Mouse (Mus musculus) limb, embryonic 11.5 days (tissue): ENCODE data around the gene Cngb1. TPM values are rescaled to one million over a fixed set of nuclear protein-coding genes. Genes with fewer than 3 reads are reported as not detected.

Experiments used
- ATAC-seq: fragments of 200-750 bp; cut with Nextera tagmentation; 2 replicates; pipeline ENCODE4 v1.8.0; 2017; ENCODE audit warnings: low read depth; ENCODE audit not compliant: insufficient number of reproducible peaks, low FRiP score, low TSS enrichment
- DNase-seq: peaks from one replicate; pipeline ENCODE4 v3.0.0-alpha.2; 2015; ENCODE audit warnings: low spot score
- H3K27ac ChIP-seq: fragments of 300-500 bp; sonication (generic); replicated peaks from 2 replicates; pipeline ENCODE4 v1.5.1; 2014; ENCODE audit warnings: low read depth, mild to moderate bottlenecking, low read length
- H3K27me3 ChIP-seq: fragments of 300-500 bp; sonication (generic); 2 replicates; pipeline ENCODE4 v1.6.1; 2014; ENCODE audit warnings: mild to moderate bottlenecking, low read length, mixed read lengths; ENCODE audit not compliant: control insufficient read depth, insufficient read depth
- H3K36me3 ChIP-seq: fragments of 300-500 bp; sonication (generic); 2 replicates; pipeline ENCODE4 v1.6.1; 2014; ENCODE audit warnings: mild to moderate bottlenecking, low read length, moderate library complexity, mixed read lengths; ENCODE audit not compliant: control insufficient read depth, insufficient read depth
- H3K4me1 ChIP-seq: fragments of 300-500 bp; sonication (generic); 2 replicates; pipeline ENCODE4 v1.6.1; 2014; ENCODE audit warnings: low read length, mixed read lengths; ENCODE audit not compliant: control insufficient read depth, insufficient read depth
- H3K4me2 ChIP-seq: fragments of 300-500 bp; sonication (generic); 2 replicates; pipeline ENCODE4 v1.6.1; 2014; ENCODE audit warnings: low read depth, mild to moderate bottlenecking, moderate library complexity; ENCODE audit not compliant: severe bottlenecking
- H3K4me3 ChIP-seq: fragments of 300-500 bp; sonication (generic); 2 replicates; pipeline ENCODE4 v1.5.1; 2014; ENCODE audit warnings: low read depth, low read length
- H3K9ac ChIP-seq: fragments of 300-500 bp; sonication (generic); 2 replicates; pipeline ENCODE4 v1.6.1; 2014; ENCODE audit warnings: mild to moderate bottlenecking, low read length
- H3K9me3 ChIP-seq: fragments of 300-500 bp; sonication (generic); 2 replicates; pipeline ENCODE4 v1.6.1; 2016; ENCODE audit warnings: low read length; ENCODE audit not compliant: control insufficient read depth
- WGBS: fragments of 180-500 bp; shearing (Covaris S2); extraction: QIAGEN DNeasy Blood & Tissue Kit; methylation state at CpG from one replicate; pipeline ENCODE4 v1.1.7; 2014; 5-methylcytosine and 5-hydroxymethylcytosine counted together
- polyA plus RNA-seq: library from polyadenylated mRNA; unstranded; fragments of >200 nt; fragmentation: Nextera tagmentation; extraction: Ambion mirVana; gene quantifications from 2 replicates; pipeline ENCODE4 v1.2.1, GENCODE M21; 2014

The Cngb1 gene
- polyA plus RNA-seq, 1 experiment from 2014 or later = not detected

- H3K4me2 ChIP-seq = no peak overlapping the region
- no peak overlapping the region for H3K27ac ChIP-seq
- H3K9ac ChIP-seq = no peak overlapping the region
- WGBS = 84% methylated on average over 2 of the region's 2 CpGs
- no peaks in the 10 kb centered on the region for H3K9me3 ChIP-seq
- no peaks in the 10 kb centered on the region for H3K27me3 ChIP-seq
- no peaks in the 10 kb centered on the region for H3K4me1 ChIP-seq
- H3K4me3 ChIP-seq = no peak overlapping the region
- ATAC-seq (no peak), DNase-seq (no peak)
- no peaks in the 10 kb centered on the region for H3K36me3 ChIP-seq
Observed at GRCm38 (mm10) chr8:95314707-95315106, 8.3 kb upstream of the Cngb1 start.

DNA sequence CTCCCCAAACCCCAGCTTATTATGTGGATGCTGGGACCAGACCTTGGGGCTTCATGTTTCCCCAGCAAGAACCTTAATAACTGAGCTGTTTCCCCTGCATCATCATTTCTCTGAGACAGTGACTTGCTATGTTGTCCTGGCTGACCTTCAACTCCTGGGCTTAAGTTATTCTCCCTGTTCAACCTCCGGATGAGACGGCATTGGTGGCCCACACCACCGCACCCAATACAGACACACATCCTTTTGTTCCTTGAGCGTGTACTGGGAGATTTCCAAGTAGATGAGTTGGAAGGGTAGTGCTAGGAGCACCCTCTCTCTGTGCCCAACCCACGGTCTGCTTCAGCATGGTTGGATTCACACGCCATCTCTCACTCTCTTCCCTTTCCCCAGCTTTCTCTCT, 7.5 kb upstream of the Cngb1 start:
- no peak for ATAC-seq
- no peaks in the 10 kb centered on the region for H3K36me3 ChIP-seq
- H3K27me3 ChIP-seq = no peaks in the 10 kb centered on the region
- H3K9ac ChIP-seq = no peak overlapping the region
- H3K4me3 ChIP-seq = no peak overlapping the region
- 85% methylated on average over 6 of the region's 6 CpGs for WGBS
- no peaks in the 10 kb centered on the region for H3K9me3 ChIP-seq
- H3K4me1 ChIP-seq = no peaks in the 10 kb centered on the region
- H3K4me2 ChIP-seq = no peak overlapping the region
- no peak for DNase-seq
- H3K27ac ChIP-seq = no peak overlapping the region

DNA sequence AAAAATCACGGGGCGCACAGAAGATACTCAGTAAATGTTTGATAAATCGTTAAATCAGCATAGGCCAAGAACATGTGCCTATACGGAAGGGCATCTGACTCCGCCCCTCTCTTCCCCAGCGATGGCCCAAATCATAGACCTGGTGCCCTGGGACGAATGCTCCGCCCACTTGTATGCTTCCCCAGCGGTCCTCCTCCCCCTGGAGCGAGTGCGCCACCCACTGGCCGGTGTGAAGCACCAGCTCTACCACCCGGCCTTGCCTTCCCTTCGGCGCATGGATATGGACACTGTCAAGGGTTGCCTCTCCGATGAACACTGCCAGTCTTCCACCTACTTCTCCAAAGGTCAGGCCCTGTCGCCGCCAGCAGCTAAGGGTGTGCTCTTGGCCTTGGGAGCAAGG, 6.5 kb upstream of the Cngb1 start:
- DNase-seq = no peak
- Histone ChIP-seq H3K4me1 (no peaks in the 10 kb centered on the region), H3K36me3 (no peaks in the 10 kb centered on the region), H3K27ac (no peak overlapping the region), H3K9ac (no peak overlapping the region), H3K4me2 (no peak overlapping the region), H3K4me3 (no peak overlapping the region), H3K27me3 (no peaks in the 10 kb centered on the region), H3K9me3 (no peaks in the 10 kb centered on the region)
- no peak for ATAC-seq
- 70% methylated on average over 18 of the region's 18 CpGs for WGBS

- no peak for DNase-seq
- 31% methylated on average over 6 of the region's 6 CpGs for WGBS
- ATAC-seq = no peak
- Histone ChIP-seq H3K4me3 (no peak within 1 kb of the TSS), H3K9me3 (no peaks in the 10 kb centered on the region), H3K36me3 (no peaks in the 10 kb centered on the region), H3K4me2 (no peak within 1 kb of the TSS), H3K4me1 (no peaks in the 10 kb centered on the region), H3K27me3 (no peaks in the 10 kb centered on the region), H3K9ac (no peak within 1 kb of the TSS), H3K27ac (no peak within 1 kb of the TSS)
Observed at GRCm38 (mm10) chr8:95310342-95310970, 4.1 kb upstream of the Cngb1 start, which contains the start of gene Tepp. Gene Tepp (plus strand): TSS chr8:95310566.

DNA sequence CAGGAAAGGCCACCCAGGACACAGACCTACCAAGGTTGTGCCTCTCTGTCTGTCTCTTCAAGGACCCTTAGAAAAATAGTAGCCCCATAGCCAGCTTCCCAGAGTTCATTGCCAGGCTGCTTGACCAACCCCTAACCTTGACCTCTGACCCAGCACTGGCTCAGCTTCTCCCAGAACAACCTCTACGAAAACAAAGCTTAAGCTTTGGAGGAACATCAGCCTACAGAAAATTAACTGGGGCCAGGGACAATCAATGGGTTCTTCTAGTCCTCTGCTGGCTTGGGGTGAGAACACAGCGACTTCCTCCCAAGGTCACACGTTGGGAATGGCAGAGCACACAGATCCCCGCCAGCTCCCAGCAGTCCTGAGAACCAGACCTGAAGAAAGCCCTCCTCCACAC, 859 bp downstream of the Cngb1 start:
- no peaks in the 10 kb centered on the region for H3K4me1 ChIP-seq
- DNase-seq (no peak), ATAC-seq (no peak)
- no peak overlapping the region for H3K4me2 ChIP-seq
- no peaks in the 10 kb centered on the region for H3K36me3 ChIP-seq
- H3K9ac ChIP-seq = no peak overlapping the region
- H3K27ac ChIP-seq = no peak overlapping the region
- H3K9me3 ChIP-seq = no peaks in the 10 kb centered on the region
- WGBS = 70% methylated on average over 4 of the region's 4 CpGs
- no peak overlapping the region for H3K4me3 ChIP-seq
- no peaks in the 10 kb centered on the region for H3K27me3 ChIP-seq

- Histone ChIP-seq H3K36me3 (no peaks in the 10 kb centered on the region), H3K4me2 (no peak overlapping the region), H3K4me3 (no peak overlapping the region), H3K9ac (no peak overlapping the region), H3K4me1 (no peaks in the 10 kb centered on the region), H3K9me3 (no peaks in the 10 kb centered on the region), H3K27ac (no peak overlapping the region), H3K27me3 (no peaks in the 10 kb centered on the region)
- ATAC-seq (no peak), DNase-seq (peak; percentile 39)
- WGBS = 18% methylated on average over 5 of the region's 5 CpGs
Observed at GRCm38 (mm10) chr8:95302410-95302809, 4.0 kb downstream of the Cngb1 start.

- no peak overlapping the region for H3K9ac ChIP-seq
- no peak for ATAC-seq
- no peak overlapping the region for H3K4me3 ChIP-seq
- 79% methylated on average over 7 of the region's 7 CpGs for WGBS
- no peak for DNase-seq
- H3K4me2 ChIP-seq = no peak overlapping the region
- H3K9me3 ChIP-seq = no peaks in the 10 kb centered on the region
- no peaks in the 10 kb centered on the region for H3K27me3 ChIP-seq
- no peak overlapping the region for H3K27ac ChIP-seq
- no peaks in the 10 kb centered on the region for H3K4me1 ChIP-seq
- no peaks in the 10 kb centered on the region for H3K36me3 ChIP-seq
Observed at GRCm38 (mm10) chr8:95293891-95294290, 12.5 kb downstream of the Cngb1 start.

- no peak for DNase-seq
- no peaks in the 10 kb centered on the region for H3K36me3 ChIP-seq
- H3K9ac ChIP-seq = no peak overlapping the region
- no peaks in the 10 kb centered on the region for H3K27me3 ChIP-seq
- H3K27ac ChIP-seq = no peak overlapping the region
- no peaks in the 10 kb centered on the region for H3K9me3 ChIP-seq
- H3K4me1 ChIP-seq = no peaks in the 10 kb centered on the region
- H3K4me3 ChIP-seq = no peak overlapping the region
- no peak overlapping the region for H3K4me2 ChIP-seq
- 81% methylated on average over 11 of the region's 11 CpGs for WGBS
- no peak for ATAC-seq
Observed at GRCm38 (mm10) chr8:95293172-95293571, 13.2 kb downstream of the Cngb1 start.

GRCm38 (mm10) chr8:95289066-95289650, 17.2 kb downstream of the Cngb1 start:
- WGBS = 75% methylated on average over 6 of the region's 6 CpGs
- no peak overlapping the region for H3K27ac ChIP-seq
- H3K4me3 ChIP-seq = no peak overlapping the region
- DNase-seq (no peak), ATAC-seq (no peak)
- H3K36me3 ChIP-seq = no peaks in the 10 kb centered on the region
- no peak overlapping the region for H3K9ac ChIP-seq
- H3K4me2 ChIP-seq = no peak overlapping the region
- H3K27me3 ChIP-seq = no peaks in the 10 kb centered on the region
- H3K9me3 ChIP-seq = no peaks in the 10 kb centered on the region
- no peaks in the 10 kb centered on the region for H3K4me1 ChIP-seq
